Mouse (Mus musculus): ENCODE measurements around the gene Ccdc117. TPM values are rescaled to one million over a fixed set of nuclear protein-coding genes. Genes with fewer than 3 reads are reported as not detected.

Ccdc117 gene
- 108 TPM for total RNA-seq (2023)

GRCm38 (mm10) chr11:5541799-5542481 lies at the start of gene Ccdc117:
Gene Ccdc117, minus strand, starts transcription at chr11:5542187.

GRCm38 (mm10) chr11:5569474-5569873 lies 27.5 kb upstream of the Ccdc117 start, which contains the start of gene Ankrd36:
Gene Ankrd36, plus strand, starts transcription at chr11:5569684.

DNA sequence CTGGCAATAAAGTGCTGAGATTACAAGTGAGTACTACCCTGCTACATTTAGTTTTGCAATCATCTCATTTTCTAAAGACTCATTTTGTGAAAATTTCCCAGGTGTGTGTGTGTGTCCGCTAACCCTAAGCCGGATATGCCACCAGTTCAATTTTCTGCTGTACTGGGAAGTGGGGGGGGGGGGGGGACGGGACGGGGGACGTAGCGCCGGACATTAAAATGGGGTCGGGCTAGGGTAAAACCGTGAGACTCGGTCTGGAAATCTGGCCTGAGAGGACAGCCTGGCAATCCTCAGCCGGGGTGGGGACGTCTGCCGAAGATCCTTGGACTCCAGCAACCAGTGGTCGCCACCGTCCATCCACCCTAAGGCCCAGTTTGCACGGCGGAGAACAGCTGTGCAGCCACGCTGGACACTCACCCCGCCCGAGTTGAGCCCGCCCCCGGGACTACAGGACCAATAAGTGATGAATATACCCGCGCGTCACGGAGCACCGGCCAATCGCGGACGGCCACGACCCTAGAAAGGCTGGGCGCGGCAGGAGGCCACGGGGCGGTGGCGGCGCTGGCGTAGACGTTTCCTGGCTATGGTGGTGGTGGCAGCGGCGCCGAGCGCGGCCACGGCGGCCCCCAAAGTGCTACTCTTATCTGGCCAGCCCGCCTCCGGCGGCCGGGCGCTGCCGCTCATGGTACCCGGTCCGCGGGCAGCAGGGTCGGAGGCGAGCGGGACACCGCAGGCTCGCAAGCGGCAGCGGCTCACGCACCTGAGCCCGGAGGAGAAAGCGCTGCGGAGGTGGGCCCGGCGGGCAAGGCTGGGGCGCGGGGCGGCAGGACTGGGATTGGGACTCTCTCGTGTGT lies 21.3 kb downstream of the Ccdc117 start, which contains the start of gene Xbp1:
Xbp1 (plus strand) TSS at position 248 of the 854 bp plus-strand sequence.

Other genes with a start within 250 kb of the Ccdc117 start
- gene Znrf3, start 97.3 kb downstream of the Ccdc117 start, total RNA-seq (2023): 73.2 TPM
- gene Xbp1, start 21.5 kb downstream of the Ccdc117 start, total RNA-seq (2023): 342 TPM
- not detected for gene Ankrd36, start 27.5 kb upstream of the Ccdc117 start, total RNA-seq (2023)
- 55.9 TPM for gene Mrps24, start 173.5 kb upstream of the Ccdc117 start, total RNA-seq (2023)
- 34.1 TPM for gene Urgcp, start 220.2 kb upstream of the Ccdc117 start, total RNA-seq (2023)
- 118 TPM for gene Dbnl, start 246.3 kb upstream of the Ccdc117 start, total RNA-seq (2023)